In genomic region chr10:81014393-81015384, GRCm38 (mm10) we compare ENCODE assay signal across 8 mouse cellular contexts. TPM values are rescaled to one million over a fixed set of nuclear protein-coding genes. Genes with fewer than 3 reads are reported as not detected.
DNase-seq lines count a peak whose midpoint lies in the region; ATAC-seq and TF ChIP-seq lines count a peak whose summit lies in the region.

Gng7 (minus strand) TSS chr10:81014945.

- peak; percentile 72 for TF ChIP-seq POLR2A in CH12.LX (IDR thresholded peaks at IDR 0.05; ENCODE audit: low read depth, low read length)

- ATAC-seq in forebrain, embryonic 11.5 days (replicated peaks; ENCODE audit: low FRiP score) = peak; percentile 96
- peak; percentile 85 for ATAC-seq in heart, embryonic 16.5 days (replicated peaks; ENCODE audit: extremely low read depth, insufficient read depth, low FRiP score)
- ATAC-seq in liver, embryonic 15.5 days (ENCODE audit: insufficient read depth) = peak; percentile 91
- peak; percentile 93 for ATAC-seq in neural tube, embryonic 12.5 days (ENCODE audit: low FRiP score, low read depth)

- dilution Hi-C loops in CH12.LX (cut with MboI; ENCODE audit: extremely low pct_ligation_motif_present, extremely low pct_unique_long_range_greater_than_20kb, low sequenced_read_pairs) = no loop called here

- in situ Hi-C loops in CH12.LX (cut with MboI; ENCODE audit: low pct_ligation_motif_present, low pct_unique_long_range_greater_than_20kb, low sequenced_read_pairs) = no loop called here

- H3K27me3 ChIP-seq in CH12.LX (replicated peaks) = peaks cover 43% of the 10 kb centered on the region
- no peaks in the 10 kb centered on the region for H3K27me3 ChIP-seq in forebrain, embryonic 11.5 days (ENCODE audit: control insufficient read depth, insufficient read depth, low read length)
- no peaks in the 10 kb centered on the region for H3K27me3 ChIP-seq in heart, embryonic 16.5 days (ENCODE audit: control insufficient read depth, insufficient read depth, low read length)
- no peaks in the 10 kb centered on the region; the same call in 1 of the 2 replicates for H3K27me3 ChIP-seq in liver, embryonic 15.5 days
- H3K27me3 ChIP-seq in neural tube, embryonic 12.5 days (replicated peaks) = no peaks in the 10 kb centered on the region

- peaks cover 2% of the 10 kb centered on the region for H3K9me3 ChIP-seq in CH12.LX (replicated peaks; ENCODE audit: low read length)
- no peaks in the 10 kb centered on the region for H3K9me3 ChIP-seq in forebrain, embryonic 11.5 days (ENCODE audit: control insufficient read depth, low read length)
- H3K9me3 ChIP-seq in heart, embryonic 16.5 days (replicated peaks; ENCODE audit: control insufficient read depth, low read length) = no peaks in the 10 kb centered on the region
- no peaks in the 10 kb centered on the region for H3K9me3 ChIP-seq in liver, embryonic 15.5 days (replicated peaks)
- H3K9me3 ChIP-seq in neural tube, embryonic 12.5 days = no peaks in the 10 kb centered on the region

- no peak for TF ChIP-seq RAD21 in CH12.LX (IDR thresholded peaks at IDR 0.05; ENCODE audit: low read depth, low read length)

- H3K79me2 ChIP-seq in CH12.LX (replicated peaks; ENCODE audit: control insufficient read depth, extremely low read depth, insufficient read depth, poor library complexity, severe bottlenecking) = no peaks in the 10 kb centered on the region

- H3K4me1 ChIP-seq in CH12.LX (ENCODE audit: control insufficient read depth in 1 of 2, insufficient read depth in 2 of 2) = peaks cover 7 to 14% of the 10 kb centered on the region in 2 experiments
- H3K4me1 ChIP-seq in forebrain, embryonic 11.5 days (replicated peaks; ENCODE audit: control insufficient read depth, insufficient read depth, low read length) = peaks cover 6% of the 10 kb centered on the region; the same call in 1 of the 2 replicates
- H3K4me1 ChIP-seq in heart, embryonic 16.5 days (ENCODE audit: control insufficient read depth, insufficient read depth, low read length) = no peaks in the 10 kb centered on the region
- peaks cover 20% of the 10 kb centered on the region for H3K4me1 ChIP-seq in liver, embryonic 15.5 days (replicated peaks)
- 0 out of 2 replicates have a peak, but pooled peaks cover 5% of the 10 kb centered on the region for H3K4me1 ChIP-seq in neural tube, embryonic 12.5 days

- 10% methylated on average over 31 of the region's 31 CpGs for WGBS in forebrain, embryonic 11.5 days
- 11% methylated on average over 31 of the region's 31 CpGs for WGBS in heart, embryonic 16.5 days
- WGBS in liver, embryonic 15.5 days (ENCODE audit: insufficient replicate concordance) = 11% methylated on average over 31 of the region's 31 CpGs
- WGBS in neural tube, embryonic 12.5 days = 11% methylated on average over 31 of the region's 31 CpGs

- no peak for TF ChIP-seq CTCF in CH12.LX (conservative IDR thresholded peaks at IDR 0.05 in 1 of 2, IDR thresholded peaks at IDR 0.05 in 1 of 2; ENCODE audit: low read depth in 2 of 2, low read length in 2 of 2)

- no peak for TF ChIP-seq EP300 in CH12.LX (IDR thresholded peaks at IDR 0.05; ENCODE audit: low read length)

- DNase-seq in CH12.LX (ENCODE audit: extremely low read depth) = peak; percentile 98
- DNase-seq in c-Kit-positive CD71-positive TER-119-negative erythroid progenitor cells, embryonic 14.5 days (ENCODE audit: low read depth) = peak; percentile 95
- peak; percentile 99 for DNase-seq in forebrain, embryonic 11.5 days (ENCODE audit: low spot score)
- DNase-seq in kidney, postnatal 36 days = peak; percentile 94 to 95
- DNase-seq in telencephalon, adult 2 months (ENCODE audit: low read depth, low spot score) = peak; percentile 95

- no peak within 1 kb of the TSS; the same call in 1 of the 2 replicates for H3K9ac ChIP-seq in CH12.LX (ENCODE audit: insufficient read depth, low read depth)
- peak within 1 kb of the TSS; percentile 57 for H3K9ac ChIP-seq in forebrain, embryonic 11.5 days (ENCODE audit: low read length)
- H3K9ac ChIP-seq in heart, embryonic 16.5 days (ENCODE audit: low read length) = no peak within 1 kb of the TSS
- no peak within 1 kb of the TSS for H3K9ac ChIP-seq in liver, embryonic 15.5 days
- H3K9ac ChIP-seq in neural tube, embryonic 12.5 days = peak within 1 kb of the TSS; percentile 55; the same call in 1 of the 2 replicates

- no peaks in the 10 kb centered on the region for H3K36me3 ChIP-seq in CH12.LX (replicated peaks in 1 of 2; ENCODE audit: control insufficient read depth in 1 of 2, insufficient read depth in 1 of 2, low read length in 1 of 2)
- H3K36me3 ChIP-seq in forebrain, embryonic 11.5 days (ENCODE audit: control insufficient read depth, insufficient read depth, low read length) = no peaks in the 10 kb centered on the region
- H3K36me3 ChIP-seq in heart, embryonic 16.5 days (ENCODE audit: control insufficient read depth, insufficient read depth) = no peaks in the 10 kb centered on the region
- H3K36me3 ChIP-seq in liver, embryonic 15.5 days (replicated peaks) = no peaks in the 10 kb centered on the region
- no peaks in the 10 kb centered on the region for H3K36me3 ChIP-seq in neural tube, embryonic 12.5 days

- peak within 1 kb of the TSS; percentile 77 for H3K4me2 ChIP-seq in CH12.LX (ENCODE audit: insufficient read depth, low read depth, poor library complexity, severe bottlenecking)
- H3K4me2 ChIP-seq in forebrain, embryonic 11.5 days (ENCODE audit: low read depth, low read length, severe bottlenecking) = peak within 1 kb of the TSS; percentile 65
- H3K4me2 ChIP-seq in heart, embryonic 16.5 days (ENCODE audit: low read depth, low read length) = peak within 1 kb of the TSS; percentile 56
- H3K4me2 ChIP-seq in liver, embryonic 15.5 days = peak within 1 kb of the TSS; percentile 59
- peak within 1 kb of the TSS; percentile 62 for H3K4me2 ChIP-seq in neural tube, embryonic 12.5 days (replicated peaks)

- no peak within 1 kb of the TSS for H3K27ac ChIP-seq in CH12.LX (ENCODE audit: insufficient read depth, low read depth)
- H3K27ac ChIP-seq in forebrain, embryonic 11.5 days (ENCODE audit: low read depth, low read length) = no peak within 1 kb of the TSS
- no peak within 1 kb of the TSS for H3K27ac ChIP-seq in heart, embryonic 16.5 days (ENCODE audit: low read length)
- H3K27ac ChIP-seq in liver, embryonic 15.5 days (replicated peaks) = no peak within 1 kb of the TSS
- no peak within 1 kb of the TSS for H3K27ac ChIP-seq in neural tube, embryonic 12.5 days

- H3K4me3 ChIP-seq in CH12.LX (replicated peaks in 1 of 3; ENCODE audit: low read depth in 2 of 3, low read length in 2 of 3, poor library complexity in 1 of 3) = peak within 1 kb of the TSS in 2 of 3 experiments; percentile 11 to 29
- H3K4me3 ChIP-seq in forebrain, embryonic 11.5 days (ENCODE audit: low read depth, low read length) = peak within 1 kb of the TSS; percentile 33
- H3K4me3 ChIP-seq in heart, embryonic 16.5 days (ENCODE audit: low read length) = peak within 1 kb of the TSS; percentile 38
- H3K4me3 ChIP-seq in liver, embryonic 15.5 days (replicated peaks) = peak within 1 kb of the TSS; percentile 32; the same call in 1 of the 2 replicates
- H3K4me3 ChIP-seq in neural tube, embryonic 12.5 days = peak within 1 kb of the TSS; percentile 33

TF ChIP-seq in CH12.LX, 34 proteins besides CTCF, POLR2A, EP300 and RAD21:
- no peak for TF ChIP-seq POLR2AphosphoS2 (IDR thresholded peaks at IDR 0.05; ENCODE audit: low read depth, low read length)
- no peak for TF ChIP-seq ZKSCAN1 (IDR thresholded peaks at IDR 0.05; ENCODE audit: borderline replicate concordance, low read depth, low read length)
- TF ChIP-seq ELF1 (IDR thresholded peaks at IDR 0.05; ENCODE audit: low read depth, low read length) = no peak
- TF ChIP-seq TCF12 (IDR thresholded peaks at IDR 0.05; ENCODE audit: low read depth, low read length) = no peak
- no peak for TF ChIP-seq IRF4 (IDR thresholded peaks at IDR 0.05; ENCODE audit: low read depth, low read length)
- peak; percentile 22; the same call in 1 of the 2 replicates for TF ChIP-seq NELFE (IDR thresholded peaks at IDR 0.05; ENCODE audit: low read depth, low read length)
- no peak for TF ChIP-seq MXI1 (IDR thresholded peaks at IDR 0.05; ENCODE audit: low read depth, low read length)
- TF ChIP-seq CHD2 (IDR thresholded peaks at IDR 0.05; ENCODE audit: low read length) = peak; percentile 62
- no peak for TF ChIP-seq JUN (IDR thresholded peaks at IDR 0.05; ENCODE audit: insufficient read depth, low read depth, low read length)
- no peak for TF ChIP-seq NRF1 (IDR thresholded peaks at IDR 0.05; ENCODE audit: low read depth, low read length)
- no peak for TF ChIP-seq MYC (IDR thresholded peaks at IDR 0.05; ENCODE audit: low read depth, low read length)
- TF ChIP-seq E2F4 (IDR thresholded peaks at IDR 0.05; ENCODE audit: insufficient replicate concordance, low read depth, low read length) = no peak
- TF ChIP-seq GABPA (IDR thresholded peaks at IDR 0.05; ENCODE audit: insufficient replicate concordance, low read depth, low read length) = no peak
- no peak for TF ChIP-seq HCFC1 (IDR thresholded peaks at IDR 0.05; ENCODE audit: low read depth, low read length)
- TF ChIP-seq USF2 (conservative IDR thresholded peaks at IDR 0.05; ENCODE audit: low read depth, low read length) = no peak
- TF ChIP-seq ETS1 (conservative IDR thresholded peaks at IDR 0.05; ENCODE audit: low read depth, low read length) = no peak
- TF ChIP-seq TBP (conservative IDR thresholded peaks at IDR 0.05; ENCODE audit: low read depth, low read length) = 0 out of 2 replicates have a peak, but pooled peaks have one; percentile 17
- no peak for TF ChIP-seq ZNF384 (IDR thresholded peaks at IDR 0.05; ENCODE audit: low read depth, low read length)
- no peak for TF ChIP-seq MEF2A (IDR thresholded peaks at IDR 0.05; ENCODE audit: borderline replicate concordance, low read depth, low read length)

RNA-seq across cellular contexts. Expression of gene Gng7, which starts in this region (rescaled TPM):
- 0.46 and 0.47 TPM in 2 replicates for total RNA-seq in CH12.LX (2012; rRNA removed)
- not detected in 2 replicates for total RNA-seq in CH12.LX (2014; rRNA removed)
- 0.24 and 0.68 TPM in 2 replicates for polyA plus RNA-seq in CH12.LX (2012; ENCODE audit: insufficient read length, low read depth)
- polyA plus RNA-seq in forebrain, embryonic 11.5 days (2014; fragmentation: Nextera tagmentation; extraction: Ambion mirVana) = 8.0 and 9.2 TPM in 2 replicates
- 1.4 TPM in 2 replicates for polyA plus RNA-seq in heart, embryonic 16.5 days (2015; fragmentation: Nextera tagmentation; extraction: Ambion mirVana)
- 0.36 and 0.41 TPM in 2 replicates for polyA plus RNA-seq in liver, embryonic 15.5 days (2015; fragmentation: Nextera tagmentation; extraction: Ambion mirVana)
- 11.2 and 14.0 TPM in 2 replicates for polyA plus RNA-seq in neural tube, embryonic 12.5 days (2016; fragmentation: Nextera tagmentation; extraction: Ambion mirVana)

Comparison
In these comparisons a context has a peak if more than half of its experiments do, and no peak if none do; other contexts are left out.
1. Peak in DNase-seq, H3K4me3 ChIP-seq and H3K4me2 ChIP-seq in CH12.LX; RNA of the gene not detected or under 1 TPM.
2. Peak in ATAC-seq, H3K4me3 ChIP-seq and H3K4me2 ChIP-seq in liver, embryonic 15.5 days; RNA of the gene not detected or under 1 TPM.
3. H3K9ac ChIP-seq: peak in forebrain, embryonic 11.5 days (single experiment) and neural tube, embryonic 12.5 days (single experiment); none in CH12.LX (single experiment), heart, embryonic 16.5 days (single experiment) and liver, embryonic 15.5 days (single experiment).
4. Peak in every context shown above with its lines, with median percentiles within 50 percentile points of each other: DNase-seq, H3K4me2 ChIP-seq, H3K4me3 ChIP-seq and ATAC-seq.